Mouse (Mus musculus) liver, embryonic 13.5 days (tissue): ENCODE measurements around the gene Dot1l. TPM values are rescaled to one million over a fixed set of nuclear protein-coding genes. Genes with fewer than 3 reads are reported as not detected.
"Not testable (repeated sequence)": the region's sequence is repeated elsewhere in the genome, so short reads cannot be mapped to it uniquely, and the experiment has no call there.

Experiments
- ATAC-seq: fragments of 200-750 bp; cut with Nextera tagmentation; 2 replicates; pipeline ENCODE4 v1.8.0; 2017; ENCODE audit warnings: low read depth, mild to moderate bottlenecking, moderate number of reproducible peaks, moderate library complexity
- DNase-seq: peaks from one replicate; pipeline ENCODE4 v3.0.0; 2022
- H3K27ac ChIP-seq: fragments of 300-500 bp; sonication (generic); 2 replicates; pipeline ENCODE4 v1.5.1; 2015; ENCODE audit warnings: moderate library complexity, mild to moderate bottlenecking, inconsistent platforms
- H3K27me3 ChIP-seq: fragments of 300-500 bp; sonication (generic); 2 replicates; pipeline ENCODE4 v1.6.1; 2015; ENCODE audit warnings: mild to moderate bottlenecking, inconsistent platforms
- H3K36me3 ChIP-seq: fragments of 300-500 bp; sonication (generic); 2 replicates; pipeline ENCODE4 v1.6.1; 2015; ENCODE audit warnings: mild to moderate bottlenecking, inconsistent platforms
- H3K4me1 ChIP-seq: fragments of 300-500 bp; sonication (generic); replicated peaks from 2 replicates; pipeline ENCODE4 v1.6.1; 2015; ENCODE audit warnings: inconsistent platforms
- H3K4me2 ChIP-seq: fragments of 300-500 bp; sonication (generic); 2 replicates; pipeline ENCODE4 v1.6.1; 2015; ENCODE audit warnings: inconsistent platforms, mild to moderate bottlenecking, moderate library complexity
- H3K4me3 ChIP-seq: fragments of 300-500 bp; sonication (generic); replicated peaks from 2 replicates; pipeline ENCODE4 v1.5.1; 2015; ENCODE audit warnings: mild to moderate bottlenecking, inconsistent platforms
- H3K9ac ChIP-seq: fragments of 300-500 bp; sonication (generic); 2 replicates; pipeline ENCODE4 v1.6.1; 2015; ENCODE audit warnings: mild to moderate bottlenecking, inconsistent platforms
- H3K9me3 ChIP-seq: fragments of 300-500 bp; sonication (generic); replicated peaks from 2 replicates; pipeline ENCODE4 v1.6.1; 2016; ENCODE audit warnings: inconsistent platforms
- WGBS: fragments of 180-500 bp; shearing (Covaris S2); methylation state at CpG from one replicate; pipeline ENCODE4 v1.1.7; 2015; ENCODE audit not compliant: insufficient replicate concordance; 5-methylcytosine and 5-hydroxymethylcytosine counted together
- polyA plus RNA-seq: library from polyadenylated mRNA; unstranded; fragments of >200 nt; fragmentation: Nextera tagmentation; extraction: Ambion mirVana; gene quantifications from 2 replicates; pipeline ENCODE4 v1.2.1, GENCODE M21; 2015

Dot1l gene
- polyA plus RNA-seq, 1 experiment from 2014 or later = 7.4 TPM

GRCm38 (mm10) chr10:80826151-80827062 is 71.4 kb downstream of the Dot1l start, which contains the start of gene Oaz1:
Gene Oaz1 (plus strand): TSS chr10:80826656.
- Histone ChIP-seq H3K27ac (peak within 1 kb of the TSS; percentile 95), H3K9ac (peak within 1 kb of the TSS; percentile 91), H3K9me3 (no peaks in the 10 kb centered on the region), H3K4me2 (peak within 1 kb of the TSS; percentile 96), H3K27me3 (no peaks in the 10 kb centered on the region), H3K4me1 (peaks cover 73% of the 10 kb centered on the region), H3K4me3 (peak within 1 kb of the TSS; percentile 87), H3K36me3 (peaks cover 33% of the 10 kb centered on the region)
- DNase-seq (peak; percentile 99), ATAC-seq (peak; percentile 92)
- WGBS = under 1% methylated on average over 82 of the region's 82 CpGs

GRCm38 (mm10) chr10:80827063-80827869 is 72.3 kb downstream of the Dot1l start:
- H3K4me3 ChIP-seq = peak overlapping the region; percentile 87
- peak overlapping the region; percentile 95 for H3K27ac ChIP-seq
- ATAC-seq (no peak), DNase-seq (no peak)
- peaks cover 2% of the 10 kb centered on the region; the same call in 1 of the 2 replicates for H3K27me3 ChIP-seq
- peaks cover 75% of the 10 kb centered on the region for H3K4me1 ChIP-seq
- H3K9ac ChIP-seq = peak overlapping the region; percentile 91
- H3K4me2 ChIP-seq = peak overlapping the region; percentile 96
- H3K36me3 ChIP-seq = peaks cover 33% of the 10 kb centered on the region
- 6% methylated on average over 29 of the region's 29 CpGs for WGBS
- no peaks in the 10 kb centered on the region for H3K9me3 ChIP-seq

GRCm38 (mm10) chr10:80827870-80828420 is 72.9 kb downstream of the Dot1l start:
- H3K9me3 ChIP-seq = no peaks in the 10 kb centered on the region
- H3K9ac ChIP-seq = peak overlapping the region; percentile 91
- 79% methylated on average over 10 of the region's 10 CpGs for WGBS
- H3K36me3 ChIP-seq = peaks cover 33% of the 10 kb centered on the region
- ATAC-seq (no peak), DNase-seq (no peak)
- peak overlapping the region; percentile 87 for H3K4me3 ChIP-seq
- peak overlapping the region; percentile 96 for H3K4me2 ChIP-seq
- peaks cover 8% of the 10 kb centered on the region for H3K27me3 ChIP-seq
- peaks cover 69% of the 10 kb centered on the region for H3K4me1 ChIP-seq
- peak overlapping the region; percentile 95 for H3K27ac ChIP-seq

- Histone ChIP-seq H3K27me3 (peaks cover 15% of the 10 kb centered on the region), H3K4me3 (peak overlapping the region; percentile 87), H3K9ac (0 out of 2 replicates have a peak overlapping the region, but pooled peaks have one; percentile 91), H3K36me3 (peaks cover 33% of the 10 kb centered on the region), H3K4me1 (peaks cover 63% of the 10 kb centered on the region), H3K4me2 (peak overlapping the region; percentile 96), H3K27ac (peak overlapping the region; percentile 95; the same call in 1 of the 2 replicates)
- ATAC-seq, DNase-seq, H3K9me3 ChIP-seq: not testable (repeated sequence)
- WGBS = 85% methylated on average over 9 of the region's 9 CpGs
Measured at GRCm38 (mm10) chr10:80828587-80828986, 73.6 kb downstream of the Dot1l start.

- Histone ChIP-seq H3K27me3 (peaks cover 25% of the 10 kb centered on the region), H3K36me3 (peaks cover 33% of the 10 kb centered on the region), H3K27ac (peak overlapping the region; percentile 73), H3K9me3 (no peaks in the 10 kb centered on the region), H3K9ac (peak overlapping the region; percentile 43), H3K4me3 (peak overlapping the region; percentile 12; the same call in 1 of the 2 replicates), H3K4me1 (peaks cover 55% of the 10 kb centered on the region), H3K4me2 (peak overlapping the region; percentile 46)
- 42% methylated on average over 1 of the region's 1 CpGs for whole genome bisulfite sequencing
- ATAC-seq (no peak), DNase-seq (no peak)
Measured at GRCm38 (mm10) chr10:80829359-80830278, 74.6 kb downstream of the Dot1l start.

- H3K9ac ChIP-seq = peak overlapping the region; percentile 43
Measured at GRCm38 (mm10) chr10:80831136-80831535, 76.1 kb downstream of the Dot1l start.

GRCm38 (mm10) chr10:80832818-80833217 is 77.8 kb downstream of the Dot1l start:
- 67% methylated on average over 7 of the region's 7 CpGs for WGBS
- DNase-seq = no peak
- peaks cover 52% of the 10 kb centered on the region for H3K4me1 ChIP-seq
- no peak overlapping the region for H3K9ac ChIP-seq
- ATAC-seq = no peak
- H3K4me2 ChIP-seq = no peak overlapping the region
- no peak overlapping the region for H3K4me3 ChIP-seq
- 0 out of 2 replicates have a peak, but pooled peaks cover 5% of the 10 kb centered on the region for H3K9me3 ChIP-seq
- H3K27ac ChIP-seq = no peak overlapping the region
- H3K27me3 ChIP-seq = peaks cover 57% of the 10 kb centered on the region
- H3K36me3 ChIP-seq = peaks cover 28% of the 10 kb centered on the region

More at GRCm38 (mm10) chr10:80831136-80831535, 76.1 kb downstream of the Dot1l start:
- Histone ChIP-seq H3K4me3 (peak overlapping the region; percentile 18), H3K27ac (peak overlapping the region; percentile 73), H3K9me3 (0 out of 2 replicates have a peak, but pooled peaks cover 5% of the 10 kb centered on the region), H3K4me1 (peaks cover 49% of the 10 kb centered on the region), H3K36me3 (peaks cover 33% of the 10 kb centered on the region), H3K27me3 (peaks cover 40% of the 10 kb centered on the region), H3K4me2 (peak overlapping the region; percentile 46)
- 1% methylated on average over 9 of the region's 9 CpGs for WGBS
- DNase-seq (peak; percentile 76), ATAC-seq (peak; percentile 10; the same call in 1 of the 2 replicates)

- H3K9ac ChIP-seq = no peak overlapping the region
- H3K36me3 ChIP-seq = peaks cover 2% of the 10 kb centered on the region
- 54% methylated on average over 30 of the region's 30 CpGs for WGBS
- no peak overlapping the region for H3K4me3 ChIP-seq
- no peak for ATAC-seq
- DNase-seq = no peak
- peaks cover 83% of the 10 kb centered on the region for H3K27me3 ChIP-seq
- no peak overlapping the region for H3K27ac ChIP-seq
- H3K4me2 ChIP-seq = no peak overlapping the region
- H3K9me3 ChIP-seq = 0 out of 2 replicates have a peak, but pooled peaks cover 5% of the 10 kb centered on the region
- peaks cover 27% of the 10 kb centered on the region for H3K4me1 ChIP-seq
Measured at GRCm38 (mm10) chr10:80835617-80836016, 80.6 kb downstream of the Dot1l start.

- 40% methylated on average over 7 of the region's 7 CpGs for WGBS
- Histone ChIP-seq H3K27me3 (peaks cover 97% of the 10 kb centered on the region), H3K9me3 (0 out of 2 replicates have a peak, but pooled peaks cover 5% of the 10 kb centered on the region), H3K4me2 (no peak overlapping the region), H3K4me3 (no peak overlapping the region), H3K27ac (no peak overlapping the region), H3K4me1 (peaks cover 14% of the 10 kb centered on the region), H3K36me3 (no peaks in the 10 kb centered on the region), H3K9ac (no peak overlapping the region)
- DNase-seq (no peak), ATAC-seq (no peak)
Measured at GRCm38 (mm10) chr10:80836949-80837379, 82.0 kb downstream of the Dot1l start.

- 53% methylated on average over 2 of the region's 2 CpGs for WGBS
- H3K36me3 ChIP-seq = no peaks in the 10 kb centered on the region
- DNase-seq (no peak), ATAC-seq (no peak)
- 0 out of 2 replicates have a peak, but pooled peaks cover 5% of the 10 kb centered on the region for H3K9me3 ChIP-seq
- no peak overlapping the region for H3K27ac ChIP-seq
- H3K27me3 ChIP-seq = peaks cover 98% of the 10 kb centered on the region
- H3K9ac ChIP-seq = no peak overlapping the region
- H3K4me2 ChIP-seq = no peak overlapping the region
- peaks cover 14% of the 10 kb centered on the region for H3K4me1 ChIP-seq
- H3K4me3 ChIP-seq = no peak overlapping the region
Measured at GRCm38 (mm10) chr10:80837827-80838226, 82.8 kb downstream of the Dot1l start.
